13 mouse cellular contexts compared by ENCODE assay signal in the genomic region with DNA sequence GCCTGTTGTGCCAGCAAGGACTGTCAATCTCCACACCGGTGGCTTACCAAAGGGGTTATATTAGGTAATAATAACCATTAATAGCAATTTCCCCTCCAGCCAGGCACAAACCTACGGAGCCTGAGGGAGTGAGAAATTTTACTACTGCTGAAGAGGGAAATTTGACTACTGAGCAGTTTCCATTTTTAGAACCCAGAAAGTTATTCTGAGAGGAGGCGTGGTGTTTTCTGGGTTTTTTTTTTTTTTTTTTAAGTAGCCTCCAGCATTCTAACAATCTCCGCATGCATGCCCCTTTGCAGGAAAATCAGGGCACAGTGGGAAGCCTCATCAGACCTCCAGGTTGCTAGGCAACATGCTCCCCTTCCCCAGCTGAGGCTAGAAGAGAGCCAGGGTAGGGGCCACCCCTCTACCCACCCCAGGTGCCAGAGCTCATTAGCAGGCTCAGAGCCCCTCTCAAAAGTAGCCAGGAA. TPM values are rescaled to one million over a fixed set of nuclear protein-coding genes. Genes with fewer than 3 reads are reported as not detected.
DNase-seq lines count a peak whose midpoint lies in the region; ATAC-seq lines count a peak whose summit lies in the region.
"Had no signal": no experiment of that assay in that cellular context is flagged by ENCODE, and none has a peak within 500 bp of the region (broad histone marks: within the 10 kb centered on the region; RNA-seq: fewer than 3 reads in every experiment).

No protein-coding gene starts in this region.

- DNase-seq in cerebellum, adult 11-12 months: peak; percentile 14
- DNase-seq in cerebellum, adult 9-10 months: no peak
- peak; percentile 66 for DNase-seq in embryo, embryonic 10.5 days (ENCODE audit: low spot score)
- DNase-seq in hindbrain, embryonic 10.5 days (ENCODE audit: low spot score): peak; percentile 43
- no peak for DNase-seq in kidney, adult 18-20 months
- no peak for DNase-seq in frontal cortex, postnatal 10 days (ENCODE audit: low spot score in 2 of 2)
- DNase-seq in right cerebral cortex, postnatal 36 days (ENCODE audit: low spot score in 2 of 2): no peak
- DNase-seq: kidney, adult 2 months had no signal

- ATAC-seq in midbrain, embryonic 12.5 days (ENCODE audit: low FRiP score, low read depth): peak; percentile 93
- ATAC-seq: Patski had no signal

- no peak overlapping the region for H3K9ac ChIP-seq in midbrain, embryonic 12.5 days (replicated peaks)
- H3K9ac ChIP-seq: heart, embryonic 13.5 days; stomach, embryonic 15.5 days had no signal

- peak overlapping the region; percentile 63 for H3K27ac ChIP-seq in hindbrain, embryonic 10.5 days
- peak overlapping the region; percentile 60 for H3K27ac ChIP-seq in midbrain, embryonic 12.5 days (replicated peaks)
- H3K27ac ChIP-seq: heart, embryonic 13.5 days; stomach, embryonic 15.5 days had no signal

- H3K27me3 ChIP-seq in hindbrain, embryonic 10.5 days (ENCODE audit: insufficient read depth, poor library complexity, severe bottlenecking): no peaks in the 10 kb centered on the region
- no peaks in the 10 kb centered on the region for H3K27me3 ChIP-seq in midbrain, embryonic 12.5 days
- H3K27me3 ChIP-seq: Patski; stomach, embryonic 15.5 days had no signal

- no peak overlapping the region for H3K4me3 ChIP-seq in hindbrain, embryonic 10.5 days
- H3K4me3 ChIP-seq in midbrain, embryonic 12.5 days: no peak overlapping the region
- H3K4me3 ChIP-seq: heart, embryonic 13.5 days; stomach, embryonic 15.5 days had no signal

- H3K4me1 ChIP-seq in hindbrain, embryonic 10.5 days (replicated peaks): peaks cover 42% of the 10 kb centered on the region
- H3K4me1 ChIP-seq in midbrain, embryonic 12.5 days: peaks cover 28% of the 10 kb centered on the region
- H3K4me1 ChIP-seq: stomach, embryonic 15.5 days had no signal

- 22% methylated on average over 4 of the region's 4 CpGs for WGBS in hindbrain, embryonic 10.5 days
- WGBS in midbrain, embryonic 12.5 days: 21% methylated on average over 4 of the region's 4 CpGs

- no peaks in the 10 kb centered on the region for H3K9me3 ChIP-seq in hindbrain, embryonic 10.5 days
- H3K9me3 ChIP-seq in midbrain, embryonic 12.5 days: no peaks in the 10 kb centered on the region
- H3K9me3 ChIP-seq: heart, embryonic 13.5 days; stomach, embryonic 15.5 days had no signal

- H3K36me3 ChIP-seq in hindbrain, embryonic 10.5 days: no peaks in the 10 kb centered on the region
- H3K36me3 ChIP-seq in midbrain, embryonic 12.5 days: no peaks in the 10 kb centered on the region
- H3K36me3 ChIP-seq: heart, embryonic 13.5 days; stomach, embryonic 15.5 days had no signal

- no peak overlapping the region for H3K4me2 ChIP-seq in midbrain, embryonic 12.5 days (replicated peaks)
- H3K4me2 ChIP-seq: heart, embryonic 13.5 days; stomach, embryonic 15.5 days had no signal

RNA-seq across cellular contexts. Expression of a gene that starts 43.1 kb away (rescaled TPM):
- not detected in 2 replicates for polyA plus RNA-seq in hindbrain, embryonic 10.5 days (2016; fragmentation: Nextera tagmentation; extraction: Ambion mirVana)
- not detected in 2 replicates for polyA plus RNA-seq in midbrain, embryonic 12.5 days (2016; fragmentation: Nextera tagmentation; extraction: Ambion mirVana)
- polyA plus RNA-seq: heart, embryonic 13.5 days; lung, embryonic 16.5 days; Patski had no signal

Comparison
In these comparisons a context has a peak if more than half of its experiments do, and no peak if none do; other contexts are left out.
1. DNase-seq: peak in cerebellum, adult 11-12 months (single experiment), embryo, embryonic 10.5 days (single experiment) and hindbrain, embryonic 10.5 days (single experiment); none in cerebellum, adult 9-10 months (single experiment), kidney, adult 18-20 months (single experiment), frontal cortex, postnatal 10 days (0 of 2) and right cerebral cortex, postnatal 36 days (0 of 2).